Mouse (Mus musculus) frontal cortex, adult (tissue): ENCODE results near the gene Zcchc9.
"Not testable (repeated sequence)": the region's sequence is repeated elsewhere in the genome, so short reads cannot be mapped to it uniquely, and the experiment has no call there.

ENCODE experiments used
- ATAC-seq: cut with Nextera tagmentation; 2 replicates; pipeline ENCODE4 v1.9.2; 2017; ENCODE audit warnings: mild to moderate bottlenecking, moderate library complexity, mixed read lengths; ENCODE audit not compliant: low TSS enrichment

The Zcchc9 gene

DNA sequence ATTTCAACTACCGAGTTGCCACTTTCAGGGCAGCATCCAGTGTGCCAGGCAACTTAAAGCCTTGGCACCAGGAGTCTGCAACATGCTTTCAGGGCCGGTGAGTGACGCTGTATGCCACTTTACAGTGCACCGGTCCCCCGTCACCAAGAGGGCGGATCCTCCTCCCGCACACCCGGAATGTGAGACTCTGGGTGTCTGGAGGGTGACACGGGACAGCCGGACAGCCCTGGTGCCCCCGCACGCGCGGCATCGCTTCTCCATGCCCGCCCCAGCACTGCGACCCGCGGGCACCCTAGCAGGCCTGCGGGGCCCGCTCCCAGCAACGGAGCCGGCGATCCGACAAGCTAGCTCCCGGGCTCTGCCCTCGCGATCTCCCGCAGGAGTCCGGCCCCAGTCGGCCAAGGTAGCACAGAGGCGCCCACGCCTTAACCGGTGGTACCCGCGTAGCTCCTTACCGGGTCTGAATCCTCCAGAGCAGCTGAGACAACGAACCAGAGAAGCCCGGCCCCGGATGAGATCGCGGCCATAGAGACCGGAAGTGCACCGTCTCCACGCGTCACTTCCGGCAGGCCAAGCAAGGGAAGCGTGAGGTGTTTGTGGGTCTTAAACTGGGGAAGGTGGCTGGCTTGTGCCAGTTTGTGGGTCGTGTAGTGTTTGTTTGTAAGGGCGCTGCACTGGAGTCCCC, at the start of gene Zcchc9:
Zcchc9 (minus strand) TSS at position 551 of the 685 bp plus-strand sequence.
- ATAC-seq: peak; percentile 98

DNA sequence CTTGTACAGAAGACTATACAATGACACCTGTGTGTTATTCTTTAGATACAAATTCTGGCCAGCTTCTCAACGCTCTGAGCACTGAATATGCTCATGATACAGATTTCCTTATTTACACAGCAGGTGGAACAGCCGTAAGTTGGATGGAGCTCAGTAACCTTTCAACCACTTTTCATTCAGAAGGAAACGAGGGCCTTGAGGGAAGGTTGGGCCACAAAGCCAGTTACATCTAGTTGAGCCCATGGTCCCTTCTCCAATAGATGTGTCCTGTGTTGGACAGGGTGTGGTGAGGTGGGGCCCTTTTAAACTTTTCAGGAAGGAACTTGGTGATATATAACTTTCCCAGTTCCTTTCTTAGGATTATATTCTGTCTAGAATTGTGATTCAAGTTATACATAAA, 46.9 kb upstream of the Zcchc9 start:
- ATAC-seq: no peak

DNA sequence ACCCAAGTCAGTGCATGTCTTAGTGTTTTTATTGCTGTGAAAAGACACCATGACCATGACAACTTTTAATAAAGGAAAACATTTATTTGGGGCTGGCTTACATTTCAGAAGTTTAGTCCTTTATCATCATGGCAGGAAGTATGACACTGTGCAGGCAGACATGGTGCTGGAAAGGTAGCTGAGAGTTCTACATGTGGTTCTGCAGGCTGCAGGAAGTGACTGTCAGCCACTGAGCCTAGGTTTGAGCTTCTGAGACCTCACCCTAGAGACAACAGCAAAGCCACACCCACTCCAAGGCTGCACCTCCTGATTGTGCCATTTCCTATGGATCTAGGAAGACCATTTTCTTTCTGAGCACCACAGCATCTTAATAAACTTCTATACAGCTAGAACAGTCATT, 20.4 kb upstream of the Zcchc9 start:
- no peak for ATAC-seq

DNA sequence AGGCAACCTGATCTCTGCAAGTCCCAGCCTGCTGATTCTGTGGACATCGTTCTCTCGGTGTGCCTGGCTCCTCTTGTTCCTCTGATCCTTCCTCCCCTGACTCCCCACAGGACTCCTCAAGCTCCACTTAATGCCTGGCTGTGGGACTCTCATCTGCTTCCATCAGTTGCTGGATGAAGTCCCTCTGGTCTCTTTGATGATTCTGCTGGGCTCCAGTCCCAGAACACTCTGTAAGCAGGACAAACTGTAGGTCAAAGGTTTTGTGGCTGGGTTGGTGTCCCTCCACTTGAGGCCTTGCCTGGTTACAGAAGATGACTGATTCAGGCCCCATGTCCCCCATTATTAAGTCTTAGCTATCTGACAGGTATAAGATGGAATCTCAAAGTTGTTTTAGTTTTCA, 18.6 kb upstream of the Zcchc9 start:
- ATAC-seq: no peak

DNA sequence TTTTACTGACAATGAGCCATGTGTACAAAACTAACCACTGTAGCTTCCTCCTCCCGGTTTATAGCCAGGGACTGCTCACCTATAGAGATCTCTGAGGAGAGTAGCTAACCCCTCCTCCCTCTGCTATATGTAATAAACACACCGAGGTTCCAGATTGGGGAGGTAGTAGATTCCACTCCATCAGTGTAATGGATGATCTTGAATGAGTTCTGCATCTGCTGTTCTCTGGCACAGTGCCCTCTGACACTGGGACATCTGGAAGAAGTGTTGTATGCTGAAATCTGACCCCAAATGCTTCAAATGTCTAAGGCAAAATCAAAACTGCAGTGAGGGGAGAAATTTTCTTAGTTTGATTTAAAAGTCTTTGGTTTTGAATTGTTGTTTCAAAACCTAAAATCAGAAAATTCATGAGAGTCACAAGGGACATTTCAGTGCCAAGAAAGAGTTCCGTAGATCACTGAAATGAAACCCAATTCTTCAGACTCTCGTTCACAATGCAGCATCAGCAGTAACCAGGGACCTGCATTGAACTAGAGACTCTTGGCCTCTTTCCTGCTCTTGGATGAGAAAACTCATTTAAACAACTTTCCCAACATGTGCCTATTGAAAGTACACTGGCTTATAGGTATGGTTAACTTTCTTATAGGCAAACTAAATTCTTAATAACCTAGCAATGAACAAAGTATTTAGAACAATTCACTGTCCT, 17.5 kb upstream of the Zcchc9 start:
- ATAC-seq: no peak

DNA sequence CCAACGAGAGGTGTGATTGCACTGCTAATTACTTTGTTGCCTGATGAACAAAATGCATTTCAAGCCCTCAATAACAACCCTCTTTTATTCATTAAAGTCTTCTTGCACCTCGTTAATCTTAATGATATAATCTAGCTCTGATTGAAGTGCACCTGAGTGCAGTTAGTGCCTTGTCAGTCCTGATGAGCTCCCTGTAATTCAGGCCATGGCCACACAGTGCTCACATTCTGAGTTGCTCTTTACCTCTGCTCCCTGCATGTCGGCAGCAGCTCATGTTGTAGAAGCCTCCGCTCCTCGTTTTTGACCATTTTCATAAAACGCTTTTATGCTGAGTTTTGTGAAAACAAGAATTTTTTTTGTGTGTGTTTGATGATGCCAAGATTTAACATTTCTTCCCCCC, 16.2 kb upstream of the Zcchc9 start:
- peak; percentile 47; the same call in 1 of the 2 replicates for ATAC-seq

DNA sequence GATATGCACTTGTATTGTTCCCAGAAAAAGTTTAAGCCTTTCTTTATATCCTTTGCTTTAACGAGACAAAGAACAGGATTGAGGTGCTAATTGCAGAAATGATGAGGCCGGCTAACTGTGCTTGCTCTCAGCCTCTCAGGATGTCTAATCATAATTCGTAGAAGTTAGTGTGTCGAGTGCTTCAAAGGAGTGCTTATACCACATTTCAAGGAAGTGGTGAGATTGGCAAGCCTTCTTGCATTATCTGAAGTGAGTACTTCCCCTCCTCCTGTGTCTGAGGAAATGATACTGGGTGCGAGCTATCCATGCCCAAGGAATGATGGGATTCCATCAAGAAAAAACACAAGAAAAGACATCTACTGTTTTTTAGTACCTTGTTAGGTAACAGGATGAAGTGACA, 7.2 kb upstream of the Zcchc9 start:
- ATAC-seq: no peak

DNA sequence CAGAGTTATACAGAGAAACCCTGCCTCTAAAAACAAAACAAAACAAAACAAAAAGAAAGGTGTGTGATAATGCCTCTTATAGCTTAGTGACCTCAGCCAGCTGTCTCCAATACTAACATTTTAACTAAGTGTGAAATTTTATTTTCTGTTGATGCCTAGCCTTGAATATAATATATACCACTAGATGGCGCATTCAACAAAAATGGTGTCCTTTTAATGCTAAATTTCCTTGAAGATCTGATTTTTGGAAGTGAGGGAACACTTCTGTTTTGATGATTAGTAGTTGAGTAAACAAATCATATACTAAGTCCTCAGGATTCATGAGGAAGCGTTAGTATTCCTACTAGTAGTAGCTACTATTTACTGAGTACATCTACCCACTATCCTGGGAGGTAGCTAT, 2.0 kb upstream of the Zcchc9 start:
- no peak for ATAC-seq

DNA sequence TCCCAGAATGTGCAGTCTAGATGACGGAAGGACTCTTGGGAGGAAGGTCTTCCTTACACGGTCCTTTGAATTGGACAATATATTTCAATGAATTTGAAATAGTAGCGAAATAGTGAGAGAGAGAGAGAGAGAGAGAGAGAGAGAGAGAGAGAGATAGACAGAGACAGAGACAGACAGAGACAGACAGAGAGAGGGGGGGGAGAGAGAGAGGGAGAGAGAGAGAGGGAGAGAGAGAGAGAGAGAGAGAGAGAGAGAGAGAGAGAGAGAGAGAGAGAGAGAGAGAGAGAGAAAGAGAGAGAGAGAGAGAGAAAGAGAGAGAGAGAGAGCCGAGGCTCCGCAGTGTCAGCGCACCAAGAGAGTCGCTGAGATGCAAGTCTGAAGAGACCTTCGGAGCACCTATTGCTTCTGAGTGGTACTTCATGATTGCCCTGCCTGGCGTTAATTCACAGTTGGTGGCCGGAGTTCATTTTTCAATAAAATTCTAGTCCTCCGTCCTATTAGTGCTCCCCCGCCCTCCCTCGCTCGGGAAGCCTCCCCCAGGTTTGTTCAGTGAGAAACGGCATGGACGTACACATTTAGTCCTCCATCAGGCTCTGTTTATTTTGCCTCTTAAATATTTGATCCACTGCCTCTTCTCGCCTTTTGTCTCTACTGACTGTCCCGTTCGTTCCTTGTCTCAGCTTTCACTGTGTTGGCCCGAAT, 520 bp upstream of the Zcchc9 start:
- peak; percentile 11 for ATAC-seq

DNA sequence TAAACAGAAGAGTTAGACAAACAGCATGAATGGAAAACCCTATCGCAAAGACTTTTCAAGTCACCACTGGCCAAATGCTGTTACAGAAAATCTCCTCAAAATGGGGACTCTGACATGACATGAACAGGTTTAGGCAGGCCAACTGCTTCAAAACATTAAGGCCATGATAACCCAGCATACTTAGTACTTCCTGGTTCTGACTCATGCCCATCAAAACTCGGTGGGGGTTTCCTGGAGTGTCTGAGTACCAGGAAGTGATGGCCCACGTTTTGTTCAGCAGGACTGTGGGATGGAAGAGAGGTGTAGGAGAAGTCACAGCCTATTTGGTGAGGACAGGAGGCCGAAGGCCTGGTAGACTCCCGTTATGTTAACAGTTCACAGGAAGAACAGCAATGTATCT, 5.8 kb downstream of the Zcchc9 start:
- ATAC-seq: no peak

DNA sequence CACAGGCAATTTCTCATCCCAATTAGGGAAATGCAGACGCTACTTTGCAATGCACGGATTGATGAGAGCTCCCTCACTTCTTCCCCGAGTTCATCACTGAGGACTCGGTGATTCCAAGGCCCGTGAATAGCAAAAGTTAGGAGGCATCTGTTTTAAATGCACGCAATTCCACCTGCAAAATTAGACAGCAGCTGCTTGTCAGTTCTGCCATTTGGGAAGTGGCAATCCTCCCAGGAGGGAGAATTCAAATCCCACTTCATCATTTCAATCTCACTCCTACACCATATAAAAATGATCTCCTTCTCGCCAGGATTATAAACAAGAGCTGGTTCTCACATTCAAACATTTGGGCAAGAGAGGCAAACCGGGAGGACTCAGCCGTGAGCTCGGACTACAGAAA, 10.1 kb downstream of the Zcchc9 start:
- peak; percentile 56 for ATAC-seq

DNA sequence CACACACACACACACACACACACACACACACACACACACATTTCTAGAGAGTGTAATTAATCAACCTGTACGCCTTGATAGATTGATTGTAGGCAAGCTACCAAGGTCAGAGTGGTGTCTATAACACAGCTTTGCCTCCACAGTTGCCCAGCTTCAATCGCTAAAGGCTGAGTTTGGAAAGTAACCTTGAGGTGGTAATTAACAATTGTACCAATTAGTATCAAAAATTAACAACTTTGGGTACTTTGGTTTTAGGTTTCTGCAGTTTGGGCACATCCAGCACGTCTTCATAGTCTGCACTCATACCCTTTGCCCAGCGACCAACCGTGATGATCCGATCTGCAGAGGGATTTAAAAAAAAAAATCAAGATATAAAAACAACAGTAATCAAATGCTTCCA, 10.6 kb downstream of the Zcchc9 start:
- ATAC-seq: no peak

DNA sequence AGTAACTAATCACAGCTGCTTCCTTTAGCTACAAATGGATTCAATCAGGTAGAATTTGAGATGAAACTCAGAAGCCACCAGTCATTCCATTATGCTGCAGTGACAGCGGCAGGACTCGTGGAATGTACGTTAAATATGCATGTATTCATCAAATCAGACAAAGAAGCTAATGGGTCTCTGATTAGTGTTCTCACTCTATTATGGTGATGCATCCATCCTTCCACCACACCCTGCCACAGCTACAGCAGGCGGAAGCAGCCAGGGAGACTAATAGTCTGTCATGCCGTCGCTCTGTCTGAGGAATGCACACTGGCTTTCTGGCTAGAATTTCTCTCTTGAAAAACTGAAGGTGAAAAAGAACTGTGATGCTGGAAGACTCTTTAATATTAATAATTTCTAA, 11.5 kb downstream of the Zcchc9 start:
- ATAC-seq: no peak

DNA sequence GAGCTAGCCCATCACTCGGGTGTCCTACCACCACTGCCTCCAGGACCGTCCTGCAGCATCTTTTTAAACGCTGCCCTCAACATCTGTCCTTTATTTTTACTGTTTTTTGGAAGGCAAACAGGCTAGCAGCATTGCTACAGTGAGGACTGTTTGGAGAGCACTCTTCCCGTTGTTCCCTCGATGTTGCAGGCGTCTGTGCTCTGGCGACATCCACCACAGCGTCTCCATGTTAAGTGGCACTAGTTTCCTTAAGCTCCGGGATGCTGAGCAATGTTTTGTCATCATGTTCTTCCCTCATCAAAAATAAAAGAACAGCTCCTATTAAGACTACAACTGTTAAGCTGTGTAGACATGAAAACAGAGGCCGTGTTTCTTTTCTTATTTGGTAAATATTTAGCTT, 11.9 kb downstream of the Zcchc9 start:
- no peak for ATAC-seq

DNA sequence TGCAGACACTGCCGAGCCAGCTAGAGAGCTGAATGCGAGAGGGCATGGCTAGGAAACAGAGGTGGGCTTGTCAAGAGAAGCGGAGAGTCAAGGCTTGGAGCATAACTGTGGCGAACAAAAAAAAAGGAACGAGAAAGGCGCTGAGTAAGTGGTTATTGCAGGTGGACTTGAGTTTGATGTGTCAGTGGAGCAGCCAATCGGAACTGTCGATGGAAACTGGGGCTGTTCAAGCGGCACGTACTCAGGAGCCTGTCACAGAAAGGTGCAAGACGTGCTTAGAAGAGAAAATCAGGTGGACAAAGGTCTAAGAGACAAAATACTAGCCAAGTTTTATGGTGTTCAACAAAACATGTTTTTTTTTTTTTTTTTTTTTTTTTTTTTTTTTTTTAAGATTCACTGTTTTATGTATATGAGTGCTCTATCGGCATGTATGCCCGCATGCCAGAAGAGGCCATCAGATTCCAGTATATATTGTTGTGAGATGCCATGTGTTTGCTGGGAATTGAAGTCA, 12.5 kb downstream of the Zcchc9 start:
- no peak for ATAC-seq

DNA sequence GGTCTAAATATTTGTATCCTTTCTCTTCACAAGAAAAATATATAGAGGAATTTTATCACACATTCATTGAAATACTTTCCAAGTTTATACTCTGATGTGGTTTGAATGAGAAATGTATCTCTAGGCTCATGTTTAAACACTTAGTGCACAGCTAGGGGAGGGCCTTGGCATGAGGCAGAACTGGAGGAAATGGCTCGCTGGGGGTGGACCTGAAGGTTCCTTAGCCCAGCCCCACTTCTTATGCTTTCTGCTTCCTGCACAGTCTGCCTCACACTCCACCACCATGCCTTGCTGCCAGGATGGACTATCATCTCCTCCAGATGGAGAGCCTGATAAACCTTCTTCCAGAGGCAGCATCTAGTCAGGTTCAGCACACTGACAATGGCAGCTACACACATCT, 15.5 kb downstream of the Zcchc9 start:
- ATAC-seq: no peak

DNA sequence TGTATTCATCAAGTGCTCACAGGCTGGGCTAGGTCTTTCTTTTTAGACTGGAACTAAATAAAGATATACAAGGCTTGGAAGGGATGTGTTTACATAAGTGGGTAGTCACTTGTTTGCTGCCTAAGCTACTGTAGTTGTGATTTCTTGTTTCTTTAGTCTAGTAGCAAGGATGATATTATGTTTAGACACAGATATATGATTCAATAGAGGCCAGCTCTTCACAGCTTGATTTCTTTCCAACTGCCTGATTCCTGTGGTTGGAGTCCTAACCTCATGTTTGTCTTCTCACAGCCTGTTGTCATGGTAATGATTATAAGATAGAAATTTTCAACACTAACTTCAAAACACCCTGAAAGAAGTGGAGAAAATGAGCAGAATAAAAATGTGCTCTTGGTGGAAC, 27.6 kb downstream of the Zcchc9 start:
- peak; percentile 52; the same call in 1 of the 2 replicates for ATAC-seq

DNA sequence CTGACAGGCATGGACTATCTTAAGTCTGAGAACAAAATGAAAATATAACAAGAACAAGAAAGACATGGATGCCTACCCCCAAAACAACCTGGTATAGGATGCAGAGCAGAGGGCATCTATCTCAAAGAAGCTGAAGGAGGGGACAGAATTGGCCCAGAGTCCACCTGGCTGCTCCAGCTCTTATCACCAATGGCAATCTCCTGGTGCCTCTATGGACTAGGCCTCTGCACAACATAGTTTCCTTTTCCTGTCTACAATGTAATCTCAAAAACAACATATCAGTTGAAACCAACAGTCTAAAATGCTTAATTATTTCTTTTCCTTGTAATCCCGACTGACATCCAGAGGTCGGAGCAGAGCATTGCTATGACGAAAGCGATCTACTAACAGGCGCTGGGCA, 29.4 kb downstream of the Zcchc9 start:
- no peak for ATAC-seq

DNA sequence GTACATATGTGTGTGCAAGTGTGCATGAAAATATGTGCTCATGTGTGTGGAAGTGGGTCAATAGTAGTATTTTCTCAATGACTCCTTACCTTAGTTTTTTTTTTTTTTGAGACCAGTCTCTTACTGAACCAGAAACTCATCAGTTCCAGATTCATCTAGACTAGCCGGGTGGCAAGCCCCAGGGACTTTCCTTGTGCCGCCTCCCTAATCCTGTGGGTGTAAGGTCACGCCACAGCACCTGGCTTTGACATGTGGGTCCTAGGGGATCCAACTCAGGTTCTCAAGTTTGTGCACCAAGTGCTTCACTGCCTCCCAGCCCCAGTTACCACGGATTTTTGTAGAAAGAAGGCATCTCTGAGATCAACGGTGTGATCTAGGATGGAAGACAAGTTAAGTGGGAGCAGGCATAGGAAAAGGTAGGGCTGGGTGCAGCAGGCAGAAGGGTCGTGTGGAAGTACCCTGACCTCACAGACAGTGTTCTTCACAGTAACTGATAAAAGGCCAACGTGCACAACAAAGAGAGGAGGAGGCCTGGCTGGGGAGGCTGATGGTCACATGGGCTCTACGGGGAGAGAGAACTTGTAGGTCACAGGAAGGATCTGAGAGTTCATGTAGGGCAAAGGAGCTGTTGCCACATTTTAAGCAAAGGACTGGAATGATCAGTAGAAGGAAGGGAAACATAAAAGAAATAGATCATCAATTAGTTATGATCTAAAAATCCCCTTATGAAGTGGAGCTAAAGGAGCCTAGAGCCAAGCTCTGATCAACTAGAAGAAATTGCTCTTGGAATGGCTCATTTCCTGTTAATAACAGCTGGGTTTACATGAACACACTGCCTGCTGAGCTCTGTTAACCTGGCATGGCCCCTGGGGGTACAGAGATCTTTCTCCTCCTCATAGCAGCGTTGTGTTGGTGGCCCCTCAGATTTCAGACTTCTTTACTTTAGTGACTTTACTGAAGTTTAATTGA, 38.5 kb downstream of the Zcchc9 start:
- no peak for ATAC-seq

DNA sequence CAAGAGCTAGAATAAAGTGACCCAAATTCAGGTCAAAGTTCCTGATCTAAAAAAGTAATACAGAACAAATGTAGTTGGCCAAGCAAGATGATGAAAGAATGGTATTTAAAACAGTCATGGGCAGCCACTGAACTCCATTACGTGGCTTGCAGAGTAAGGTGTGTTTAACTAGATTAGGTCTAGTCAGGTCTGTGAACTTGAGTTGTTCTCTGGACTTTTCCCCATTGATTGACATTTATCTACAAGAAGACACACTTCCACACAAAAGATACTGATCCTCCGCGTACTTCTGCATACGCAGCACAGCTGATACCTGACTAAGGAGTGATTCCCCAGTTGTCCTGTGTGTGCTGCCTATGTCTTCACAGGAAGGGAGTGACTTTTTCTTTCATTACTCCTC, 41.9 kb downstream of the Zcchc9 start:
- no peak for ATAC-seq

DNA sequence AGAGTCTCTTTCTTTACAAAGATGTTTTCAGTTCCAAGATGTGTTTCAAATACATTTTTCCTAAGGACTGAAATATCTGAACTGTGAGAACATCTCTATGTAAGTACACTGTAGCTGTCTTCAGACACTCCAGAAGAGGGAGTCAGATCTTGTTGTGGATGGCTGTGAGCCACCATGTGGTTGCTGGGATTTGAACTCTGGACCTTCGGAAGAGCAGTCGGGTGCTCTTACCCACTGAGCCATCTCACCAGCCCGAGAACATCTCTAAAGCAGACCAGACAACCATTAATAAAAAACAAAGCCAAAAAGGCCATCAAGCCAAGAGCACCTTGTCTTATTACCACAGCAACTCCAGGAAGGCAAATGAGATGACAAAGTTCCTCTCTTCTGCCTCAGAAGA, 43.9 kb downstream of the Zcchc9 start:
- not testable (repeated sequence) for ATAC-seq
